Comparison of ENCODE assay signal across 14 mouse cellular contexts in the genomic region with DNA sequence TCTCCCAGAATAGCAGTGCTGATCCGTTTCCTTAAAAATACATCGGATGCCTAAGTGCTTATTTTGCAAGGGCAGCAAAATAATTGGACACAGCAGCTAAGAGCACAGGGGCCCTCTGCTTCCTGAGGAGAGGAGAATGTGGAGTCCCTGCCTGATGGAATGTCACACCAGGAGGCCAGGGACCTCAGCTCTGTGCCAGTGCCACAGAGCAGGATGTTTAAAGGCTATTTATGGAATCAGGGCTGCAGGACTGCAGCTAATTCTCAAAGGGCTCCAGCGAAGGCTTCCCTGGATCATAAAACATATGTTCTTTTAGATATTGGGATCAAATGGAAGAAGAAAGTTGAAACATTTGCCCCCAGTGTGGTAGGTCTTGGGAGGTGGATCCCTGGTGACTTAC.
DNase-seq lines count a peak whose midpoint lies in the region; ATAC-seq and TF ChIP-seq lines count a peak whose summit lies in the region.
"Had no signal": no experiment of that assay in that cellular context is flagged by ENCODE, and none has a peak within 500 bp of the region (broad histone marks: within the 10 kb centered on the region; RNA-seq: fewer than 3 reads in every experiment).

No protein-coding gene starts in this region.

- no peaks in the 10 kb centered on the region for H3K27me3 ChIP-seq in kidney, postnatal 0 days (ENCODE audit: insufficient read depth, low read length)
- no peaks in the 10 kb centered on the region for H3K27me3 ChIP-seq in kidney, embryonic 14.5 days (ENCODE audit: control insufficient read depth, insufficient read depth, low read length)
- H3K27me3 ChIP-seq in embryonic facial prominence, embryonic 10.5 days (replicated peaks; ENCODE audit: low read depth, poor library complexity, severe bottlenecking): no peaks in the 10 kb centered on the region
- H3K27me3 ChIP-seq: embryonic facial prominence, embryonic 12.5 days; Patski had no signal

- no peak for ATAC-seq in kidney, postnatal 0 days (replicated peaks; ENCODE audit: low FRiP score, low read depth)
- ATAC-seq in kidney, embryonic 14.5 days (ENCODE audit: low FRiP score, low TSS enrichment): no peak
- ATAC-seq: forebrain, embryonic 16.5 days; Patski had no signal

- no peaks in the 10 kb centered on the region for H3K9me3 ChIP-seq in kidney, postnatal 0 days (replicated peaks; ENCODE audit: low read length)
- no peaks in the 10 kb centered on the region for H3K9me3 ChIP-seq in kidney, embryonic 14.5 days (ENCODE audit: control insufficient read depth, low read length)
- no peaks in the 10 kb centered on the region for H3K9me3 ChIP-seq in embryonic facial prominence, embryonic 10.5 days
- H3K9me3 ChIP-seq: embryonic facial prominence, embryonic 12.5 days had no signal

- H3K9ac ChIP-seq in kidney, postnatal 0 days (ENCODE audit: low read depth, low read length): no peak overlapping the region
- H3K9ac ChIP-seq in kidney, embryonic 14.5 days (ENCODE audit: low read depth, low read length): no peak overlapping the region
- H3K9ac ChIP-seq: embryonic facial prominence, embryonic 12.5 days; liver, embryonic 14.5 days had no signal

- no peaks in the 10 kb centered on the region for H3K36me3 ChIP-seq in kidney, postnatal 0 days (ENCODE audit: insufficient read depth, low read length)
- H3K36me3 ChIP-seq in kidney, embryonic 14.5 days (ENCODE audit: control insufficient read depth, insufficient read depth, low read length): no peaks in the 10 kb centered on the region
- H3K36me3 ChIP-seq in embryonic facial prominence, embryonic 10.5 days (replicated peaks): no peaks in the 10 kb centered on the region
- H3K36me3 ChIP-seq: embryonic facial prominence, embryonic 12.5 days had no signal

- H3K27ac ChIP-seq in kidney, postnatal 0 days: no peak overlapping the region
- H3K27ac ChIP-seq in kidney, embryonic 14.5 days (ENCODE audit: low read depth, low read length): no peak overlapping the region
- no peak overlapping the region for H3K27ac ChIP-seq in embryonic facial prominence, embryonic 10.5 days (replicated peaks)
- H3K27ac ChIP-seq: embryonic facial prominence, embryonic 12.5 days; liver, embryonic 14.5 days had no signal

- WGBS in kidney, postnatal 0 days: 39% methylated on average over 3 of the region's 3 CpGs
- whole genome bisulfite sequencing in kidney, embryonic 14.5 days: 46% methylated on average over 3 of the region's 3 CpGs
- 37% methylated on average over 3 of the region's 3 CpGs for WGBS in embryonic facial prominence, embryonic 10.5 days

- H3K4me1 ChIP-seq in kidney, postnatal 0 days (replicated peaks; ENCODE audit: insufficient read depth, low read length): no peaks in the 10 kb centered on the region
- no peaks in the 10 kb centered on the region for H3K4me1 ChIP-seq in kidney, embryonic 14.5 days (ENCODE audit: control insufficient read depth, insufficient read depth, low read length)
- H3K4me1 ChIP-seq in embryonic facial prominence, embryonic 10.5 days: peaks cover 8% of the 10 kb centered on the region; the same call in 1 of the 2 replicates

- H3K4me2 ChIP-seq in kidney, postnatal 0 days (ENCODE audit: low read length): no peak overlapping the region
- H3K4me2 ChIP-seq in kidney, embryonic 14.5 days (replicated peaks; ENCODE audit: low read depth, low read length): no peak overlapping the region
- H3K4me2 ChIP-seq: embryonic facial prominence, embryonic 12.5 days had no signal

- intact Hi-C loops in heart, postnatal 10 days (cut with DNase I): no loop called here

- no peak for TF ChIP-seq CTCF in kidney, postnatal 0 days (IDR thresholded peaks at IDR 0.05; ENCODE audit: low read depth)

- no peak overlapping the region for H3K4me3 ChIP-seq in kidney, postnatal 0 days (replicated peaks; ENCODE audit: low read depth, low read length)
- H3K4me3 ChIP-seq in kidney, embryonic 14.5 days (ENCODE audit: low read length): no peak overlapping the region
- H3K4me3 ChIP-seq in embryonic facial prominence, embryonic 10.5 days: no peak overlapping the region
- H3K4me3 ChIP-seq: embryonic facial prominence, embryonic 12.5 days had no signal

- DNase-seq in kidney, postnatal 0 days (ENCODE audit: low spot score): peak; percentile 1
- peak; percentile 84 for DNase-seq in cerebellum, adult 11-12 months
- DNase-seq in embryonic facial prominence, embryonic 10.5 days (ENCODE audit: low spot score): peak; percentile 16
- DNase-seq in heart, postnatal 10 days: peak; percentile 53
- no peak for DNase-seq in urinary bladder, postnatal 10 days (ENCODE audit: low spot score)
- DNase-seq in retina, postnatal 1 day: no peak
- no peak for DNase-seq in frontal cortex, postnatal 10 days (ENCODE audit: low spot score in 2 of 2)
- DNase-seq: adrenal gland, postnatal 25 days; kidney, adult 2 months had no signal

Comparison
In these comparisons a context has a peak if more than half of its experiments do, and no peak if none do; other contexts are left out.
1. DNase-seq: peak in kidney, postnatal 0 days (single experiment), cerebellum, adult 11-12 months (single experiment), embryonic facial prominence, embryonic 10.5 days (single experiment) and heart, postnatal 10 days (2 of 2); none in urinary bladder, postnatal 10 days (single experiment), retina, postnatal 1 day (single experiment) and frontal cortex, postnatal 10 days (0 of 2).